In genomic region chr11:102773713-102774611, GRCm38 (mm10) we compare ENCODE assay signal across 7 mouse cellular contexts. TPM values are rescaled to one million over a fixed set of nuclear protein-coding genes. Genes with fewer than 3 reads are reported as not detected.
A peak's percentile ranks its signal among the peaks of the same experiment; 100 is the strongest.
DNase-seq lines count a peak whose midpoint lies in the region; ATAC-seq lines count a peak whose summit lies in the region.

No protein-coding gene starts in this region.

- H3K4me2 ChIP-seq in intestine, embryonic 14.5 days (ENCODE audit: low read length): peak overlapping the region; percentile 74

- H3K27ac ChIP-seq in intestine, embryonic 14.5 days (ENCODE audit: low read depth): peak overlapping the region; percentile 89

- under 1% methylated on average over 45 of the region's 46 CpGs for WGBS in intestine, embryonic 14.5 days

- H3K9me3 ChIP-seq in intestine, embryonic 14.5 days (ENCODE audit: control insufficient read depth, low read length): no peaks in the 10 kb centered on the region

- H3K36me3 ChIP-seq in intestine, embryonic 14.5 days (ENCODE audit: control insufficient read depth, insufficient read depth, low read length): 0 out of 2 replicates have a peak, but pooled peaks cover 3% of the 10 kb centered on the region

- H3K4me3 ChIP-seq in intestine, embryonic 14.5 days (ENCODE audit: low read depth, low read length): peak overlapping the region; percentile 52

- intact Hi-C loops in gastrocnemius, postnatal 14 days (cut with DNase I; ENCODE audit: low total_unique reads): loop anchor here (5.0 kb wide), 1 partner anchor 93 kb away; no protein-coding TSS in a partner anchor
- intact Hi-C loops in left cerebral cortex, postnatal 14 days (cut with DNase I): loop anchor here (1.0 to 2.0 kb wide), 2 partner anchors 33 to 91 kb away; no protein-coding TSS in a partner anchor

- no peaks in the 10 kb centered on the region for H3K27me3 ChIP-seq in intestine, embryonic 14.5 days (replicated peaks; ENCODE audit: control insufficient read depth, insufficient read depth, low read length)

- H3K4me1 ChIP-seq in intestine, embryonic 14.5 days (replicated peaks; ENCODE audit: control insufficient read depth, insufficient read depth, low read length): peaks cover 38% of the 10 kb centered on the region

- peak; percentile 69 for DNase-seq in adrenal gland, adult 8-10 months
- peak; percentile 94 for DNase-seq in embryo, embryonic 10.5 days (ENCODE audit: low spot score)
- peak; percentile 78 for DNase-seq in gastrocnemius, postnatal 14 days
- peak; percentile 99 for DNase-seq in intestine, embryonic 14.5 days (ENCODE audit: low spot score)
- peak; percentile 92 for DNase-seq in left cerebral cortex, postnatal 14 days (ENCODE audit: low spot score in 2 of 2)
- peak; percentile 95 for DNase-seq in mesoderm, embryonic 11.5 days (ENCODE audit: low read depth, low spot score)
- peak; percentile 96 for DNase-seq in right cerebral cortex, postnatal 4 days

- ATAC-seq in intestine, embryonic 14.5 days (replicated peaks; ENCODE audit: low FRiP score, low TSS enrichment, low read depth): peak; percentile 42

- H3K9ac ChIP-seq in intestine, embryonic 14.5 days (ENCODE audit: low read length): peak overlapping the region; percentile 58

RNA-seq across cellular contexts. Expression of gene Adam11, which starts 12.7 kb away (rescaled TPM):
- total RNA-seq in adrenal gland, adult 8-10 months (2022): 10 to 100 TPM in 2 of 4 experiments, 1 to 10 TPM in 2; 2.0 to 13.0 (median 8.0) TPM
- 1 to 10 TPM in 1 of 2 experiments, under 1 TPM in 1; 0.84 to 1.4 TPM for total RNA-seq in gastrocnemius, postnatal 14 days (2021)
- polyA plus RNA-seq in intestine, embryonic 14.5 days (2014; fragmentation: Nextera tagmentation; extraction: Ambion mirVana): 4.9 and 5.8 TPM in 2 replicates
- total RNA-seq in left cerebral cortex, postnatal 14 days (2021): 100 to 1,000 TPM; 117 to 129 TPM

RNA-seq across cellular contexts. Expression of gene Gjc1, which starts 45.5 kb away (rescaled TPM):
- total RNA-seq in adrenal gland, adult 8-10 months (2022): 10 to 100 TPM; 12.9 to 22.5 (median 17.7) TPM
- 10 to 100 TPM; 15.2 to 17.9 TPM for total RNA-seq in gastrocnemius, postnatal 14 days (2021)
- polyA plus RNA-seq in intestine, embryonic 14.5 days (2014; fragmentation: Nextera tagmentation; extraction: Ambion mirVana): 47.7 and 57.7 TPM in 2 replicates
- total RNA-seq in left cerebral cortex, postnatal 14 days (2021): 10 to 100 TPM; 12.9 to 13.0 TPM

Comparison
In these comparisons a context has a peak if more than half of its experiments do, and no peak if none do; other contexts are left out.
1. Peak in every context shown above with its lines: DNase-seq, ATAC-seq, H3K4me3 ChIP-seq and H3K27ac ChIP-seq.
2. RNA of gene Adam11, which starts 12.7 kb away (total RNA-seq): 117 to 129 TPM in left cerebral cortex, postnatal 14 days; 2.0 to 13.0 TPM in adrenal gland, adult 8-10 months and 0.84 to 1.4 TPM in gastrocnemius, postnatal 14 days; every median in the first group is over 4 times any median in the second.